Comparison of ENCODE assay signal across 11 mouse cellular contexts in genomic region chr17:80763065-80763681, GRCm38 (mm10). TPM values are rescaled to one million over a fixed set of nuclear protein-coding genes. Genes with fewer than 3 reads are reported as not detected.
A peak's percentile ranks its signal among the peaks of the same experiment; 100 is the strongest.
DNase-seq lines count a peak whose midpoint lies in the region; ATAC-seq and TF ChIP-seq lines count a peak whose summit lies in the region.
"Had no signal": no experiment of that assay in that cellular context is flagged by ENCODE, and none has a peak within 500 bp of the region (broad histone marks: within the 10 kb centered on the region; RNA-seq: fewer than 3 reads in every experiment).

No protein-coding gene starts in this region.

- WGBS in limb, embryonic 14.5 days: 67% methylated on average over 11 of the region's 11 CpGs
- WGBS in limb, embryonic 10.5 days: 89% methylated on average over 11 of the region's 11 CpGs
- WGBS in embryonic facial prominence, embryonic 13.5 days: 52% methylated on average over 11 of the region's 11 CpGs
- WGBS in liver, embryonic 14.5 days (ENCODE audit: insufficient replicate concordance): 11% methylated on average over 11 of the region's 11 CpGs

- no peak overlapping the region for H3K4me2 ChIP-seq in limb, embryonic 14.5 days (replicated peaks; ENCODE audit: low read depth, low read length, severe bottlenecking)
- 0 out of 2 replicates have a peak overlapping the region, but pooled peaks have one; percentile 5 for H3K4me2 ChIP-seq in embryonic facial prominence, embryonic 13.5 days
- H3K4me2 ChIP-seq in liver, embryonic 14.5 days (ENCODE audit: low read depth): no peak overlapping the region
- H3K4me2 ChIP-seq: embryonic facial prominence, embryonic 15.5 days had no signal

- no peak overlapping the region for H3K9ac ChIP-seq in limb, embryonic 14.5 days (ENCODE audit: low read depth, low read length, severe bottlenecking)
- no peak overlapping the region for H3K9ac ChIP-seq in MEL (ENCODE audit: control insufficient read depth, low read depth, low read length, poor library complexity, severe bottlenecking)
- no peak overlapping the region for H3K9ac ChIP-seq in embryonic facial prominence, embryonic 13.5 days
- no peak overlapping the region for H3K9ac ChIP-seq in liver, embryonic 14.5 days (replicated peaks)
- H3K9ac ChIP-seq: embryonic facial prominence, embryonic 15.5 days had no signal

- no peak for TF ChIP-seq CTCF in MEL (IDR thresholded peaks at IDR 0.05 in 2 of 3, conservative IDR thresholded peaks at IDR 0.05 in 1 of 3; ENCODE audit: control insufficient read depth in 1 of 3, insufficient read depth in 1 of 3, low read depth in 2 of 3, low read length in 3 of 3, poor library complexity in 1 of 3, severe bottlenecking in 1 of 3)
- TF ChIP-seq CTCF in liver, embryonic 14.5 days (IDR thresholded peaks at IDR 0.05; ENCODE audit: low read depth): no peak

- no peak for TF ChIP-seq POLR2A in limb, embryonic 14.5 days (IDR thresholded peaks at IDR 0.05; ENCODE audit: borderline replicate concordance, extremely low read depth, insufficient read depth, insufficient read length)
- TF ChIP-seq POLR2A in MEL (IDR thresholded peaks at IDR 0.05; ENCODE audit: control insufficient read depth in 1 of 2, insufficient read depth in 1 of 2, low read depth in 1 of 2, low read length in 2 of 2, poor library complexity in 1 of 2): no peak

- ATAC-seq in limb, embryonic 14.5 days (ENCODE audit: low FRiP score, low read depth): no peak
- ATAC-seq in embryonic facial prominence, embryonic 13.5 days (ENCODE audit: insufficient number of reproducible peaks, insufficient read depth, low FRiP score, low TSS enrichment, low read depth): no peak
- ATAC-seq in liver, embryonic 14.5 days (ENCODE audit: insufficient read depth): peak; percentile 33; the same call in 1 of the 2 replicates
- ATAC-seq: hindbrain, postnatal 0 days had no signal

- no peak overlapping the region for H3K4me3 ChIP-seq in limb, embryonic 14.5 days (replicated peaks; ENCODE audit: low read length)
- H3K4me3 ChIP-seq in limb, embryonic 10.5 days: no peak overlapping the region
- peak overlapping the region; percentile 0 to 26; a peak in 1 of 4 replicates for H3K4me3 ChIP-seq in MEL (ENCODE audit: control insufficient read depth in 1 of 2, insufficient read depth in 1 of 2, low read depth in 2 of 2, low read length in 2 of 2)
- H3K4me3 ChIP-seq in embryonic facial prominence, embryonic 13.5 days: no peak overlapping the region
- H3K4me3 ChIP-seq in liver, embryonic 14.5 days (ENCODE audit: insufficient read depth in 1 of 2, low read depth in 2 of 2, low read length in 2 of 2): no peak overlapping the region
- H3K4me3 ChIP-seq: embryonic facial prominence, embryonic 15.5 days had no signal

- H3K4me1 ChIP-seq in limb, embryonic 14.5 days (ENCODE audit: control insufficient read depth, insufficient read depth, low read length): no peaks in the 10 kb centered on the region
- H3K4me1 ChIP-seq in limb, embryonic 10.5 days: peaks cover 5% of the 10 kb centered on the region; the same call in 1 of the 2 replicates
- peaks cover 0 to 6% of the 10 kb centered on the region in 2 experiments; a peak in 2 of 4 replicates for H3K4me1 ChIP-seq in MEL (ENCODE audit: control insufficient read depth in 1 of 2, insufficient read depth in 2 of 2, low read length in 2 of 2)
- peaks cover 24% of the 10 kb centered on the region for H3K4me1 ChIP-seq in embryonic facial prominence, embryonic 13.5 days
- peaks cover 0 to 7% of the 10 kb centered on the region in 2 experiments; a peak in 2 of 4 replicates for H3K4me1 ChIP-seq in liver, embryonic 14.5 days (replicated peaks; ENCODE audit: control insufficient read depth in 2 of 2, insufficient read depth in 2 of 2, low read length in 1 of 2)
- H3K4me1 ChIP-seq: embryonic facial prominence, embryonic 15.5 days had no signal

- H3K36me3 ChIP-seq in limb, embryonic 14.5 days (ENCODE audit: control insufficient read depth, insufficient read depth, low read length): no peaks in the 10 kb centered on the region
- H3K36me3 ChIP-seq in limb, embryonic 10.5 days: no peaks in the 10 kb centered on the region
- H3K36me3 ChIP-seq in MEL (ENCODE audit: control insufficient read depth in 1 of 2, insufficient read depth in 2 of 2, low read length in 2 of 2): peaks cover 0 to 5% of the 10 kb centered on the region in 2 experiments; a peak in 2 of 4 replicates
- no peaks in the 10 kb centered on the region for H3K36me3 ChIP-seq in embryonic facial prominence, embryonic 13.5 days
- no peaks in the 10 kb centered on the region for H3K36me3 ChIP-seq in liver, embryonic 14.5 days (replicated peaks; ENCODE audit: control insufficient read depth, insufficient read depth, low read depth)
- H3K36me3 ChIP-seq: embryonic facial prominence, embryonic 15.5 days had no signal

- no peak overlapping the region for H3K27ac ChIP-seq in limb, embryonic 14.5 days (replicated peaks; ENCODE audit: low read depth, low read length)
- H3K27ac ChIP-seq in limb, embryonic 10.5 days: no peak overlapping the region
- H3K27ac ChIP-seq in MEL (ENCODE audit: control insufficient read depth, low read depth, low read length): no peak overlapping the region
- no peak overlapping the region for H3K27ac ChIP-seq in embryonic facial prominence, embryonic 13.5 days
- H3K27ac ChIP-seq in liver, embryonic 14.5 days: no peak overlapping the region
- H3K27ac ChIP-seq: embryonic facial prominence, embryonic 15.5 days; hindbrain, postnatal 0 days had no signal

- TF ChIP-seq RAD21 in MEL (IDR thresholded peaks at IDR 0.05; ENCODE audit: low read depth, low read length): no peak

- no peaks in the 10 kb centered on the region for H3K27me3 ChIP-seq in limb, embryonic 14.5 days (ENCODE audit: control insufficient read depth, insufficient read depth, low read length)
- no peaks in the 10 kb centered on the region for H3K27me3 ChIP-seq in limb, embryonic 10.5 days (ENCODE audit: low read depth, poor library complexity, severe bottlenecking)
- no peaks in the 10 kb centered on the region for H3K27me3 ChIP-seq in MEL (ENCODE audit: control insufficient read depth in 1 of 2, insufficient read depth in 2 of 2, low read length in 2 of 2)
- no peaks in the 10 kb centered on the region for H3K27me3 ChIP-seq in embryonic facial prominence, embryonic 13.5 days
- no peaks in the 10 kb centered on the region for H3K27me3 ChIP-seq in liver, embryonic 14.5 days (ENCODE audit: control insufficient read depth, insufficient read depth, low read length)
- H3K27me3 ChIP-seq: embryonic facial prominence, embryonic 15.5 days had no signal

- H3K9me3 ChIP-seq in limb, embryonic 14.5 days (ENCODE audit: control insufficient read depth, low read length): no peaks in the 10 kb centered on the region
- H3K9me3 ChIP-seq in limb, embryonic 10.5 days (replicated peaks): no peaks in the 10 kb centered on the region
- H3K9me3 ChIP-seq in MEL (replicated peaks; ENCODE audit: insufficient read depth, low read length): no peaks in the 10 kb centered on the region
- H3K9me3 ChIP-seq in embryonic facial prominence, embryonic 13.5 days: 0 out of 2 replicates have a peak, but pooled peaks cover 2% of the 10 kb centered on the region
- H3K9me3 ChIP-seq in liver, embryonic 14.5 days (ENCODE audit: control insufficient read depth, low read length): no peaks in the 10 kb centered on the region
- H3K9me3 ChIP-seq: embryonic facial prominence, embryonic 15.5 days had no signal

- no peaks in the 10 kb centered on the region for H3K79me2 ChIP-seq in MEL (ENCODE audit: control insufficient read depth, insufficient read depth, low read length, poor library complexity)

- DNase-seq in limb, embryonic 14.5 days (ENCODE audit: low spot score): peak; percentile 9
- DNase-seq in limb, embryonic 10.5 days (ENCODE audit: low spot score): no peak
- DNase-seq in MEL (ENCODE audit: low read depth, low spot score): peak; percentile 61
- no peak for DNase-seq in liver, embryonic 14.5 days (ENCODE audit: low read depth in 3 of 3, low spot score in 3 of 3)
- DNase-seq in adrenal gland, adult (ENCODE audit: inconsistent age in 2 of 2, low spot score in 1 of 2): no peak
- DNase-seq in left cerebral cortex, adult 18-20 months (ENCODE audit: low spot score in 2 of 2): no peak
- DNase-seq: kidney, postnatal 36 days; right cerebral cortex, postnatal 14 days had no signal

- no peak for TF ChIP-seq EP300 in MEL (IDR thresholded peaks at IDR 0.05; ENCODE audit: low read depth in 1 of 2, low read length in 2 of 2)
- no peak for TF ChIP-seq EP300 in liver, embryonic 14.5 days (IDR thresholded peaks at IDR 0.05; ENCODE audit: low read depth)

TF ChIP-seq in MEL, 35 proteins besides CTCF, POLR2A, EP300 and RAD21:
- TF ChIP-seq MEF2A (IDR thresholded peaks at IDR 0.05; ENCODE audit: extremely low read depth, insufficient replicate concordance, low read depth, low read length, poor library complexity, severe bottlenecking): peak; percentile 69; the same call in 1 of the 2 replicates
- TF ChIP-seq SMC3 (IDR thresholded peaks at IDR 0.05; ENCODE audit: low read depth, low read length): no peak
- 0 out of 2 replicates have a peak, but pooled peaks have one; percentile 28 for TF ChIP-seq MAX (IDR thresholded peaks at IDR 0.05; ENCODE audit: low read length)
- 0 out of 2 replicates have a peak, but pooled peaks have one; percentile 4 for TF ChIP-seq GATA1 (IDR thresholded peaks at IDR 0.05; ENCODE audit: low read depth, low read length)
- TF ChIP-seq MAZ (IDR thresholded peaks at IDR 0.05; ENCODE audit: low read depth, low read length): no peak

RNA-seq across cellular contexts. Expression of gene Map4k3, which starts 34.9 kb away (rescaled TPM):
- polyA plus RNA-seq in limb, embryonic 14.5 days (2012; rRNA removed): 50.2 and 52.8 TPM in 2 replicates
- 42.2 and 42.6 TPM in 2 replicates for polyA plus RNA-seq in limb, embryonic 14.5 days (2014; fragmentation: Nextera tagmentation; extraction: Ambion mirVana)
- 19.3 and 25.3 TPM in 2 replicates for polyA plus RNA-seq in limb, embryonic 10.5 days (2016; fragmentation: Nextera tagmentation; extraction: Ambion mirVana)
- 3.1 and 3.2 TPM in 2 replicates for total RNA-seq in MEL (2012; rRNA removed)
- 1 to 10 TPM in 1 of 2 experiments, not detected in 1; 4.1 TPM for polyA plus RNA-seq in MEL (2012; ENCODE audit: insufficient read depth in 1 of 2, insufficient read length in 2 of 2, low read depth in 1 of 2, low replicate concordance in 2 of 2, missing spikeins in 1 of 2)
- polyA plus RNA-seq in embryonic facial prominence, embryonic 13.5 days (2015; fragmentation: Nextera tagmentation; extraction: Ambion mirVana): 23.7 and 31.7 TPM in 2 replicates
- polyA plus RNA-seq in liver, embryonic 14.5 days (2012; rRNA removed): 3.5 and 4.3 TPM in 2 replicates
- polyA plus RNA-seq in liver, embryonic 14.5 days (2014; fragmentation: Nextera tagmentation; extraction: Ambion mirVana): 4.0 and 4.3 TPM in 2 replicates
- total RNA-seq in left cerebral cortex, adult 18-20 months (2021): 10 to 100 TPM; 69.3 to 74.4 TPM

Comparison
In these comparisons a context has a peak if more than half of its experiments do, and no peak if none do; other contexts are left out.
1. DNase-seq: peak in limb, embryonic 14.5 days (single experiment) and MEL (single experiment); none in limb, embryonic 10.5 days (single experiment), liver, embryonic 14.5 days (0 of 3), adrenal gland, adult (0 of 2) and left cerebral cortex, adult 18-20 months (0 of 2).
2. H3K4me3 ChIP-seq: peak in MEL (2 of 2); none in limb, embryonic 14.5 days (single experiment), limb, embryonic 10.5 days (single experiment), embryonic facial prominence, embryonic 13.5 days (single experiment) and liver, embryonic 14.5 days (0 of 2).